Mouse (Mus musculus) forebrain, embryonic 13.5 days (tissue): ENCODE measurements around the gene 4932415D10Rik. TPM values are rescaled to one million over a fixed set of nuclear protein-coding genes. Genes with fewer than 3 reads are reported as not detected.

Experiments used
- ATAC-seq: fragments of 200-750 bp; cut with Nextera tagmentation; 2 replicates; pipeline ENCODE4 v1.8.0; 2017
- H3K27ac ChIP-seq: fragments of 300-500 bp; sonication (generic); 2 replicates; pipeline ENCODE4 v1.5.1; 2015; ENCODE audit warnings: inconsistent platforms, mild to moderate bottlenecking, moderate library complexity
- H3K27me3 ChIP-seq: fragments of 300-500 bp; sonication (generic); 2 replicates; pipeline ENCODE4 v1.6.1; 2015; ENCODE audit warnings: mild to moderate bottlenecking, inconsistent platforms
- H3K36me3 ChIP-seq: fragments of 300-500 bp; sonication (generic); 2 replicates; pipeline ENCODE4 v1.6.1; 2015; ENCODE audit warnings: mild to moderate bottlenecking, inconsistent platforms; ENCODE audit not compliant: poor library complexity, severe bottlenecking
- H3K4me1 ChIP-seq: fragments of 300-500 bp; sonication (generic); 2 replicates; pipeline ENCODE4 v1.6.1; 2015; ENCODE audit warnings: inconsistent platforms
- H3K4me2 ChIP-seq: fragments of 300-500 bp; sonication (generic); 2 replicates; pipeline ENCODE4 v1.6.1; 2015; ENCODE audit warnings: inconsistent platforms, mild to moderate bottlenecking, moderate library complexity
- H3K4me3 ChIP-seq: fragments of 300-500 bp; sonication (generic); 2 replicates; pipeline ENCODE4 v1.5.1; 2015; ENCODE audit warnings: mild to moderate bottlenecking, inconsistent platforms
- H3K9ac ChIP-seq: fragments of 300-500 bp; sonication (generic); 2 replicates; pipeline ENCODE4 v1.6.1; 2015; ENCODE audit warnings: mild to moderate bottlenecking, inconsistent platforms
- H3K9me3 ChIP-seq: fragments of 300-500 bp; sonication (generic); replicated peaks from 2 replicates; pipeline ENCODE4 v1.6.1; 2016; ENCODE audit warnings: inconsistent platforms
- WGBS: fragments of 180-500 bp; shearing (Covaris S2); methylation state at CpG from one replicate; pipeline ENCODE4 v1.1.7; 2015; 5-methylcytosine and 5-hydroxymethylcytosine counted together
- polyA plus RNA-seq: library from polyadenylated mRNA; unstranded; fragments of >200 nt; fragmentation: Nextera tagmentation; extraction: Ambion mirVana; gene quantifications from 2 replicates; pipeline ENCODE4 v1.2.1, GENCODE M21; 2015

Gene 4932415D10Rik
- not detected in 2 replicates for polyA plus RNA-seq

- Histone ChIP-seq H3K36me3 (no peaks in the 10 kb centered on the region), H3K4me2 (no peak within 1 kb of the TSS), H3K9ac (no peak within 1 kb of the TSS), H3K4me1 (no peaks in the 10 kb centered on the region), H3K27ac (no peak within 1 kb of the TSS), H3K9me3 (peaks cover 4% of the 10 kb centered on the region), H3K4me3 (no peak within 1 kb of the TSS), H3K27me3 (no peaks in the 10 kb centered on the region)
- WGBS: 94% methylated on average over 1 of the region's 1 CpGs
- ATAC-seq: no peak
Measured at GRCm38 (mm10) chr10:82316482-82316881, at the start of gene 4932415D10Rik. TSS of gene 4932415D10Rik (minus strand) at chr10:82316582.

- no peak for ATAC-seq
- no peak overlapping the region for H3K9ac ChIP-seq
- WGBS: 88% methylated on average over 9 of the region's 9 CpGs
- no peaks in the 10 kb centered on the region for H3K27me3 ChIP-seq
- peaks cover 57% of the 10 kb centered on the region for H3K9me3 ChIP-seq
- peaks cover 37% of the 10 kb centered on the region for H3K36me3 ChIP-seq
- no peak overlapping the region for H3K27ac ChIP-seq
- no peak overlapping the region for H3K4me2 ChIP-seq
- H3K4me1 ChIP-seq: no peaks in the 10 kb centered on the region
- no peak overlapping the region for H3K4me3 ChIP-seq
Measured at GRCm38 (mm10) chr10:82361911-82362310, 45.5 kb upstream of the 4932415D10Rik start.

- no peak for ATAC-seq
- Histone ChIP-seq H3K27ac (no peak overlapping the region), H3K4me2 (no peak overlapping the region), H3K27me3 (no peaks in the 10 kb centered on the region), H3K36me3 (peaks cover 22% of the 10 kb centered on the region), H3K9me3 (peaks cover 35% of the 10 kb centered on the region), H3K9ac (no peak overlapping the region), H3K4me1 (no peaks in the 10 kb centered on the region), H3K4me3 (no peak overlapping the region)
- 99% methylated on average over 4 of the region's 4 CpGs for WGBS
Measured at GRCm38 (mm10) chr10:82355401-82355800, 39.0 kb upstream of the 4932415D10Rik start.

- H3K4me2 ChIP-seq: peak within 1 kb of the TSS; percentile 58
- ATAC-seq: peak; percentile 100
- 4% methylated on average over 34 of the region's 34 CpGs for WGBS
- no peaks in the 10 kb centered on the region for H3K27me3 ChIP-seq
- peak within 1 kb of the TSS; percentile 66 for H3K4me3 ChIP-seq
- peaks cover 31% of the 10 kb centered on the region for H3K9me3 ChIP-seq
- H3K9ac ChIP-seq: peak within 1 kb of the TSS; percentile 82
- peak within 1 kb of the TSS; percentile 98 for H3K27ac ChIP-seq
- peaks cover 22% of the 10 kb centered on the region for H3K36me3 ChIP-seq
- no peaks in the 10 kb centered on the region for H3K4me1 ChIP-seq
Measured at GRCm38 (mm10) chr10:82354083-82355010, 38.0 kb upstream of the 4932415D10Rik start, which contains the start of gene Gm4924. TSS of gene Gm4924 (plus strand) at chr10:82354255.

- ATAC-seq: no peak
- Histone ChIP-seq H3K27me3 (no peaks in the 10 kb centered on the region), H3K9me3 (peaks cover 7% of the 10 kb centered on the region; the same call in 1 of the 2 replicates), H3K36me3 (no peaks in the 10 kb centered on the region), H3K9ac (no peak overlapping the region), H3K27ac (no peak overlapping the region), H3K4me3 (no peak overlapping the region), H3K4me1 (no peaks in the 10 kb centered on the region), H3K4me2 (no peak overlapping the region)
- 79% methylated on average over 5 of the region's 5 CpGs for WGBS
Measured at GRCm38 (mm10) chr10:82329826-82330225, 13.4 kb upstream of the 4932415D10Rik start.

GRCm38 (mm10) chr10:82320134-82320533 is 3.8 kb upstream of the 4932415D10Rik start:
- WGBS: 69% methylated on average over 3 of the region's 3 CpGs
- H3K27ac ChIP-seq: no peak overlapping the region
- no peaks in the 10 kb centered on the region for H3K4me1 ChIP-seq
- ATAC-seq: no peak
- H3K36me3 ChIP-seq: no peaks in the 10 kb centered on the region
- no peak overlapping the region for H3K4me3 ChIP-seq
- H3K9me3 ChIP-seq: peaks cover 8% of the 10 kb centered on the region
- H3K4me2 ChIP-seq: no peak overlapping the region
- no peak overlapping the region for H3K9ac ChIP-seq
- no peaks in the 10 kb centered on the region for H3K27me3 ChIP-seq

GRCm38 (mm10) chr10:82296440-82296839 is 19.9 kb downstream of the 4932415D10Rik start:
- Histone ChIP-seq H3K27me3 (no peaks in the 10 kb centered on the region), H3K4me2 (no peak overlapping the region), H3K9ac (no peak overlapping the region), H3K27ac (no peak overlapping the region), H3K4me3 (no peak overlapping the region), H3K9me3 (peaks cover 3% of the 10 kb centered on the region), H3K4me1 (no peaks in the 10 kb centered on the region), H3K36me3 (no peaks in the 10 kb centered on the region)
- no peak for ATAC-seq
- 67% methylated on average over 2 of the region's 2 CpGs for WGBS

- Histone ChIP-seq H3K36me3 (no peaks in the 10 kb centered on the region), H3K4me3 (no peak overlapping the region), H3K9ac (no peak overlapping the region), H3K27me3 (no peaks in the 10 kb centered on the region), H3K27ac (no peak overlapping the region), H3K4me1 (no peaks in the 10 kb centered on the region), H3K4me2 (no peak overlapping the region), H3K9me3 (peaks cover 13% of the 10 kb centered on the region)
- WGBS: 81% methylated on average over 2 of the region's 2 CpGs
- no peak for ATAC-seq
Measured at GRCm38 (mm10) chr10:82257331-82257730, 59.1 kb downstream of the 4932415D10Rik start.

- Histone ChIP-seq H3K9ac (no peak overlapping the region), H3K9me3 (no peaks in the 10 kb centered on the region), H3K4me1 (peaks cover 10% of the 10 kb centered on the region), H3K4me3 (no peak overlapping the region), H3K27ac (no peak overlapping the region), H3K4me2 (no peak overlapping the region), H3K27me3 (no peaks in the 10 kb centered on the region), H3K36me3 (no peaks in the 10 kb centered on the region)
- ATAC-seq: no peak
Measured at GRCm38 (mm10) chr10:82245021-82245420, 71.4 kb downstream of the 4932415D10Rik start.

GRCm38 (mm10) chr10:82241401-82241788 is 75.0 kb downstream of the 4932415D10Rik start:
- H3K9me3 ChIP-seq: peaks cover 23% of the 10 kb centered on the region
- H3K4me3 ChIP-seq: peak overlapping the region; percentile 79
- no peak; the same call in 1 of the 2 replicates for ATAC-seq
- H3K9ac ChIP-seq: peak overlapping the region; percentile 86
- H3K4me1 ChIP-seq: peaks cover 16% of the 10 kb centered on the region
- peaks cover 24% of the 10 kb centered on the region for H3K36me3 ChIP-seq
- H3K27ac ChIP-seq: peak overlapping the region; percentile 82
- H3K4me2 ChIP-seq: peak overlapping the region; percentile 71
- 67% methylated on average over 5 of the region's 5 CpGs for WGBS
- H3K27me3 ChIP-seq: no peaks in the 10 kb centered on the region

- H3K4me2 ChIP-seq: peak within 1 kb of the TSS; percentile 71
- peaks cover 29% of the 10 kb centered on the region for H3K36me3 ChIP-seq
- H3K9ac ChIP-seq: peak within 1 kb of the TSS; percentile 86
- H3K27me3 ChIP-seq: no peaks in the 10 kb centered on the region
- 2% methylated on average over 27 of the region's 27 CpGs for WGBS
- peak; percentile 100 for ATAC-seq
- H3K4me3 ChIP-seq: peak within 1 kb of the TSS; percentile 79
- peaks cover 16% of the 10 kb centered on the region for H3K4me1 ChIP-seq
- H3K9me3 ChIP-seq: peaks cover 26% of the 10 kb centered on the region
- H3K27ac ChIP-seq: peak within 1 kb of the TSS; percentile 82
Measured at GRCm38 (mm10) chr10:82240742-82241400, 75.5 kb downstream of the 4932415D10Rik start, which contains the start of gene Zfp938. TSS of gene Zfp938 (minus strand) at chr10:82241280.
